Mouse (Mus musculus): Measurements from ENCODE around the gene Arrdc1. TPM values are rescaled to one million over a fixed set of nuclear protein-coding genes. Genes with fewer than 3 reads are reported as not detected.
A peak's percentile ranks its signal among the peaks of the same experiment; 100 is the strongest.
"Not testable (repeated sequence)": the region's sequence is repeated elsewhere in the genome, so short reads cannot be mapped to it uniquely, and the experiment has no call there.

Gene Arrdc1
- polyA plus RNA-seq (2012; ENCODE audit: insufficient read depth, low replicate concordance) = 61.7 and 82.8 TPM in 2 replicates

DNA sequence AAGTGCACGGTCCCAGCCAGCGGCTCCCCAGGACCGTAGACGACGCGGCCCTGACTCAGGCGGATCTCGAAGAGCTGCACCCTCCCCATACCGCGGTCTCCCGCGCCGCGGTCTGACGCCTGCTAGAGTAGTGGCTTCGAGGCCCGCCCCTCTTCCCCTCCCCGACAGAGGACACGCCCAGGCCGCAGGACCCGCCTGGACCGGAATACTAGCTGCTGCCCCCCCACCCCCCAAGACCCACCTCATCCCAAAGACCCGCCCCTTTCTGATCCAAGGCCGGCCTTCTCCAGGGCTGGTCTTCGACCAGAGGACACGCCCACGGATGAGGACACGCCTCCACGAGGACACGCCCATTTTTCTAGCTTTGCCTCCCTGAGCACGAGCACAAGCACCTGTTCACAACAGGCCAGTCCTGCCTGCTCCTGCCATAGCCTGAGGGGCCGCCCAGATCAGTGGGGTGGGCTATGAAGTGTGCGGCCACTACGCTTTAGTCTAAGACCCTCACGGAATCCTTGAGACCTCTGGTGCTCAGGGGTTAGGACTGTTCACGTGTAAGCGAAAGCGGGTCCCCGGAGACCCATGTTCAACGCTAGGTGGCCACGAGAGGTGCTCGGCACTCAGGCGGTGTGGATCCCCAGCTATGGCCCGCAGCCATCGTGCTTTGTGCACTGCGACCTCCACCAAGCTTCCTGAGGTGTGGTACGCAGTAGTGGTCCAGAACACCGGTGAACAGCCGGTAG, at the start of gene Arrdc1:
TSS of gene Arrdc1 (minus strand) at position 196 of the 740 bp plus-strand sequence.
- peaks cover 27% of the 10 kb centered on the region for H3K4me1 ChIP-seq
- peaks cover 5% of the 10 kb centered on the region for H3K27me3 ChIP-seq (replicated peaks)
- H3K36me3 ChIP-seq (replicated peaks; ENCODE audit: low read length) = peaks cover 12% of the 10 kb centered on the region
- TF ChIP-seq FLI1 (IDR thresholded peaks at IDR 0.05; ENCODE audit: low read length) (no peak), GATA1 (IDR thresholded peaks at IDR 0.05; ENCODE audit: borderline replicate concordance, low read length) (no peak)
- H3K4me3 ChIP-seq (replicated peaks) = peak within 1 kb of the TSS; percentile 96
- H3K9me3 ChIP-seq = no peaks in the 10 kb centered on the region

DNA sequence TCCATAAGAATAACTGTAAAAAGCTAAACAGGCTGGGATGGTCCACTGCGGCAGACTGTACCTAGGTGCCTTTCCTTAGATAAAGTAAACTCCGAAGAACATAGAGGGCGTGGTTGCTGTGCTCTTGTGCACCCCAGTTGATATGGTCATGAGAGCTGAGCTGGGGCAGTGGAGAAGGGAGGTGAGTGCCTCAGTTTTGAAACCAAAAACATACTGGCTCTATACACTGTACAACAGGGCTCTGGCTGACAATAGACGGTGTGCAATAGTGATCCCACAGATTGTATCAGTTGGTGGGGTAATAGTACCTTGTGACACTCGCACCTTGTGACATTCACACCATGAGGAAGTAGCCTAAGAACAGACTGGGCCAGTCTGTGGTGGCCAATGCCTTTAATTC, 41.9 kb upstream of the Arrdc1 start:
- no peaks in the 10 kb centered on the region for H3K27me3 ChIP-seq (replicated peaks)
- H3K4me1 ChIP-seq = peaks cover 38% of the 10 kb centered on the region
- H3K9me3 ChIP-seq = no peaks in the 10 kb centered on the region
- peaks cover 36% of the 10 kb centered on the region for H3K36me3 ChIP-seq (replicated peaks; ENCODE audit: low read length)
- peak overlapping the region; percentile 97 for H3K4me3 ChIP-seq (replicated peaks)
- no peak for TF ChIP-seq FLI1 (IDR thresholded peaks at IDR 0.05; ENCODE audit: low read length)
- TF ChIP-seq GATA1 (IDR thresholded peaks at IDR 0.05; ENCODE audit: borderline replicate concordance, low read length) = no peak

DNA sequence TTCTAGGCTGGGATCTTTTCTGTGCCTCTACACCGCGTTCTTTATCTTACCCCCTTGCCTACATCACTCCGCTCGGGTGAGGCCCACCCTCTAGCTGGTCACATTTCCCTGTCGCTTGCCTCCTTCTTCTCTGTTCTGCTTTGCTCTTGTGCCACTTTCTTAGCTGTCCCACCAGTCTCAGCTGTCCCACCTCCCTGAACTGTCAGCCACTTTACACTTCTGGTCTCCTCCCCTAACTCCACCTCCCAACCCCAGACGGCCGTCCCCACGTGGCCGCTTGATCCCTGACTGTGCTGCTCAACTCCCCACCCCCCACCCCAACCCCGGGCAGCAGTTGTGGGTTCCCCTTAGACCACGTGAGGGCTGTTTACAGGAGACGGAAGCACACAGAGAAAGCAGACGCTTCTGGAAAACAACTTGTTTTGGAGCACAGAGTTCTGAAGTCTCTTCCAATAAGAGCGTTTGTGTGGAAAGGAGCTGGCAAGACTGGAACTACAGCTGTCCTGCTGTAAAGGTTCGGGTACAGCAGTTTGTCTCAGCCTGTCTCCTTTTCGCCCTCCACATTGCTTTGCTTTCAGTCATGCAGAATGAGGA, 40.7 kb upstream of the Arrdc1 start, which contains the start of gene Pnpla7:
TSS of gene Pnpla7 (plus strand) at position 330 of the 594 bp plus-strand sequence.
- Histone ChIP-seq H3K36me3 (replicated peaks; ENCODE audit: low read length) (peaks cover 36% of the 10 kb centered on the region), H3K4me3 (replicated peaks) (peak within 1 kb of the TSS; percentile 97), H3K4me1 (peaks cover 38% of the 10 kb centered on the region), H3K9me3 (no peaks in the 10 kb centered on the region), H3K27me3 (replicated peaks) (no peaks in the 10 kb centered on the region)
- TF ChIP-seq FLI1 (IDR thresholded peaks at IDR 0.05; ENCODE audit: low read length) (no peak), GATA1 (IDR thresholded peaks at IDR 0.05; ENCODE audit: borderline replicate concordance, low read length) (no peak)

GRCm38 (mm10) chr2:24974906-24975703, 40.1 kb upstream of the Arrdc1 start, which contains the start of gene Mrpl41:
Gene Mrpl41 (minus strand): TSS chr2:24975098.
- H3K36me3 ChIP-seq (replicated peaks; ENCODE audit: low read length) = peaks cover 36% of the 10 kb centered on the region
- H3K9me3 ChIP-seq = no peaks in the 10 kb centered on the region
- no peaks in the 10 kb centered on the region for H3K27me3 ChIP-seq (replicated peaks)
- H3K4me1 ChIP-seq = peaks cover 42% of the 10 kb centered on the region
- TF ChIP-seq FLI1 (IDR thresholded peaks at IDR 0.05; ENCODE audit: low read length) (peak; percentile 19; the same call in 1 of the 2 replicates), GATA1 (IDR thresholded peaks at IDR 0.05; ENCODE audit: borderline replicate concordance, low read length) (no peak)
- H3K4me3 ChIP-seq (replicated peaks) = peak within 1 kb of the TSS; percentile 97

GRCm38 (mm10) chr2:24974452-24974851, 39.4 kb upstream of the Arrdc1 start:
- not testable (repeated sequence) for H3K9me3 ChIP-seq; H3K27me3 ChIP-seq (replicated peaks)
- Histone ChIP-seq H3K4me3 (replicated peaks) (peak overlapping the region; percentile 97), H3K4me1 (peaks cover 36% of the 10 kb centered on the region), H3K36me3 (replicated peaks; ENCODE audit: low read length) (peaks cover 39% of the 10 kb centered on the region)

DNA sequence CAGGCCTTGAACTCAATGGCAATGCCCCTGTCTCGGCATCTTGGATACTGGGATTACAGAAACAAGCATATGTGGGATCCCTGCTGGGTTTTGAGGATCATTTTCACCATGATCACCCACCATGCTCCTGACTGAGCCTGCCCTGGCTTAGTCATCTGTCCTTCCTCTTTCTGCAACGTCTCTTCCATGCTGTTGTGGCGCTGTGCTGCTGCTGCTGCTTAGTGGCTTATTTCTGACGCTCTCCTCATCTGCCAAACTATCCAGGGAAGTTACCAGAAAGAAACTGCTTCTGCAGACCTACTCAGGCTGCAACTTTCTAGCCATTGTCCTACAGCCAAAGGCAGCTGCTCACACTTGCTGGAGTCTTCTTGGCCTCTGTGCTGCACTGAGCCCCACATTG, 35.3 kb upstream of the Arrdc1 start:
- Histone ChIP-seq H3K27me3 (replicated peaks) (no peaks in the 10 kb centered on the region), H3K9me3 (no peaks in the 10 kb centered on the region), H3K36me3 (replicated peaks; ENCODE audit: low read length) (peaks cover 78% of the 10 kb centered on the region), H3K4me1 (peaks cover 20% of the 10 kb centered on the region), H3K4me3 (replicated peaks) (no peak overlapping the region)
- TF ChIP-seq FLI1 (IDR thresholded peaks at IDR 0.05; ENCODE audit: low read length) (no peak), GATA1 (IDR thresholded peaks at IDR 0.05; ENCODE audit: borderline replicate concordance, low read length) (no peak)

DNA sequence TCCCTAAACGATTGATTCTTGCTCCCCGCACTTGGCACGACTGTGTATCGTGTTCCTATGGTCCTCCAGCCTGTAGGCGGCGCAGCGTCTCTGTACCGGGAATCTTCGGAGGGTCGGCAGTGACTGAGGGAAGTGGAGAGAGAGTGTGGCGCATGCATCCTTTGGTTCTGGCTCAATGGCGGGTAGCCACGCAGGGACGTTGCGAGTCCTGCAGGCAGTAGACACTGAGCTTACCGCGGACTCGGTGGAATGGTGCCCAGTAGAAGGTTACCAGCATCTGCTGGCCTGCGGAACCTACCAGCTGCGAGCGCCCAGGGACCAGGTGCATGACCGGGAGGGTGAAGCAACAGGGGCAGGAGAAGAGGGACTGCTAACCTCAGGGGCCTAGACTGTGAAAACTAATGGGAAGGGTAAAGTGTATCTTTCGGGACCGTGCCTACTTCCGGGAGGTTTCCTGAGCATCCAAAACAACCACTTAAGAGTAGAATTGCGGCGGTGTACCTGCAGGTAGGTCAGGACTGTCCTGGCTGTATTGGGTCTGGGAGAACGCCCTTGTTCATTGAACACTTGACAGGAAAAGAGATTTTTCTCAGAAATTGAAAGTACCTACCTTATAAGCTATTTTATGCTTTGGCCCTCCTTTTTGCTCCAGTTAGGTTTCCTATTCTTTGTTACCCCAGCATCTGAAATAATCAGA, 27.4 kb upstream of the Arrdc1 start, which contains the start of gene Dph7:
TSS of gene Dph7 (plus strand) at position 97 of the 697 bp plus-strand sequence.
- Histone ChIP-seq H3K4me1 (peaks cover 27% of the 10 kb centered on the region), H3K4me3 (replicated peaks) (peak within 1 kb of the TSS; percentile 99), H3K9me3 (no peaks in the 10 kb centered on the region), H3K27me3 (replicated peaks) (no peaks in the 10 kb centered on the region), H3K36me3 (replicated peaks; ENCODE audit: low read length) (peaks cover 72% of the 10 kb centered on the region)
- TF ChIP-seq FLI1 (IDR thresholded peaks at IDR 0.05; ENCODE audit: low read length) (no peak), GATA1 (IDR thresholded peaks at IDR 0.05; ENCODE audit: borderline replicate concordance, low read length) (no peak)

DNA sequence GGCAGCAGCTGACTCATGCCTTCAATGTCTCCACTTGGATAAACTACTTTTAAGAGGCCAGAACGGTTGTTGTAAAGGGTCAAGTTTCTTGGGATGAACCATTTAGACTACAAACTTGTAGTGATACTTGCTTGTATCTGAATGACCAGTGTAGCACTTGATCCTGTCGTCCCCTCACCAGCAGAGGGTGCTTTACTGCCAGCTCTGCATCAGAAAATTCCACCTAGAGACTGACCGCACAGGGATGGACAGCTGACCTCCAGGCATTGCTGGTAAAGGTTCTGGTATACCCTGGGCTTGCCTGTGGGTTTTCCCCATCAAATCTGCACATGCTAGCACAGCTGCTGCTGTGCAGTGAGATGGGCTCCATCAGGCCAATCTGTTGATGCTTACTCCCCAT, 25.9 kb upstream of the Arrdc1 start:
- Histone ChIP-seq H3K4me1 (peaks cover 38% of the 10 kb centered on the region), H3K27me3 (replicated peaks) (no peaks in the 10 kb centered on the region), H3K4me3 (replicated peaks) (no peak overlapping the region), H3K9me3 (no peaks in the 10 kb centered on the region), H3K36me3 (replicated peaks; ENCODE audit: low read length) (peaks cover 70% of the 10 kb centered on the region)
- TF ChIP-seq FLI1 (IDR thresholded peaks at IDR 0.05; ENCODE audit: low read length) (no peak), GATA1 (IDR thresholded peaks at IDR 0.05; ENCODE audit: borderline replicate concordance, low read length) (no peak)

GRCm38 (mm10) chr2:24952537-24953055, 17.5 kb upstream of the Arrdc1 start:
- peaks cover 51% of the 10 kb centered on the region for H3K36me3 ChIP-seq (replicated peaks; ENCODE audit: low read length)

More at GRCm38 (mm10) chr2:24952537-24953055, 17.5 kb upstream of the Arrdc1 start:
- H3K4me3 ChIP-seq (replicated peaks) = no peak overlapping the region
- TF ChIP-seq FLI1 (IDR thresholded peaks at IDR 0.05; ENCODE audit: low read length) (no peak), GATA1 (IDR thresholded peaks at IDR 0.05; ENCODE audit: borderline replicate concordance, low read length) (no peak)
- H3K9me3 ChIP-seq = no peaks in the 10 kb centered on the region
- peaks cover 61% of the 10 kb centered on the region for H3K4me1 ChIP-seq
- no peaks in the 10 kb centered on the region for H3K27me3 ChIP-seq (replicated peaks)
